Mouse (Mus musculus): ENCODE measurements around the gene Gm45808.
"Not testable (repeated sequence)": the region's sequence is repeated elsewhere in the genome, so short reads cannot be mapped to it uniquely, and the experiment has no call there.

Gm45808 gene

DNA sequence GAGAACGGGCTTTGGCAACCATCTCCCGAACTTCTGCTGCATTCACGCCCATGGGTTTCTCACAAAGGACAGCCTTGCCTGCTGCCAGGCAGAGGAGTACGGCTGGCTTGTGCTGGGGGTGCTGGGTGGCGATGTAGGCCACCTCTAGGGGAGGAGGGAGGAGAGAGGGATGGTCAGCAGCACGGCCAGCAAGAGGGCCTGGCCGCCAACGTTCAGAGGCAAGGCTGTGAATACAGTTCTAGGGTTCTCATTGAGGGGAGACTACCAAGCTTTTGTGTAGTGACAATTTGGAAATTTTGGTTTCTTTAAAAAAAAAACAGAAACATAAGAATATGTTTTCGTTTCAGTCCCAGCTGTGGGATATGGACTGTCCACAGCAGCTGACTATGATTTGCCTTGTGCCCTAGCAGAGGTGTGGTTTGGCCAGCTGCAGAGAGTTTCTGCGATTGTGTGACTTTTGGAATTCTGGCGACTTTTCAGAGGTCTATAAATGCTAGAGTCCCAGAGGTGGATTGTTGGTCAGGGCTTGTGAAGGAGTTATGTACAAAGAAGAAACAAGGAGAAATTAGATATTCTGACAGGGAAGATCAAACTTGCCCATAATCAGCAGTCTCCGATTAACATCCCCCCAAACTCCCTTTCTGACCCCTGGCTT is at the start of gene Gm45808:
Gm45808 (minus strand) TSS at position 51 of the 655 bp plus-strand sequence.
- ATAC-seq (ENCODE audit: low TSS enrichment) = no peak; the same call in 1 of the 2 replicates

DNA sequence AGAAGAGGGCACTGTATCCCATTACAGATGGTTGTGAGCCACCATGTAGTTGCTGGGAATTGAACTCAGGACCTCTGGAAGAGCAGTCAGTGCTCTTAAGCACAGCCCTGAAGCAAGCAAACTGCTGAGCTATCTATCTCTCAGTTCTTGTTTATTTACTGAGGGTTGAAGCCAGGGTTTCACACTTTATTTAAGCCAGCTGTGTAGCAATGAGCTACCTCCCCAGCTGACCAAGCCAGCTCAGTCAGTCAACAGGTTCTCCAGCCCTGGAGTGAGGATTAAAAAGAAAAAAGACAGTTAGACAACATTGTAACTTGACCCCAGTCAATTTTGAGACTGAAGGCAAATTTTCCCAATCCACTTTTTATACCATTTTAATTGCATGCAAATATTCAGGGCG is 49.1 kb upstream of the Gm45808 start:
- no peak for ATAC-seq (ENCODE audit: low TSS enrichment)

DNA sequence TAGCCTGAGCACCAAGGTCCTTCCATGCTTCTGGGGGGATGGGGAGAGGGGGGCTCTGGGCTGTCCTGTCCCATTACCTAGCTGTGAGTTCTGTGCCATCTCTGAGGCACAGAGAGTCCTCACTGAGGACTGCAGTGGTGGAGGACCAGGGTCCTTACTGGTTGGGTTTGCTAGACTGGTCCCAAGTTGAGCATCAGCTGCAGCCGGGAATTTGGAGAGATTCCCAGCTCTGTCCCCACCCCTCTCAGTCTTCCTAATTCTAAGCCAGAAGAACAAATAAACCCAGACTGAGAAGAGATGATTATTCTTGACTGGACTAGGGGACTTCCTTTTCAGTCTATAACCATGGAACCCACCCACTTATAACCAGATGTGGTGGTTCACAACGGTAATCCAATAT is 44.0 kb upstream of the Gm45808 start:
- ATAC-seq (ENCODE audit: low TSS enrichment) = no peak

DNA sequence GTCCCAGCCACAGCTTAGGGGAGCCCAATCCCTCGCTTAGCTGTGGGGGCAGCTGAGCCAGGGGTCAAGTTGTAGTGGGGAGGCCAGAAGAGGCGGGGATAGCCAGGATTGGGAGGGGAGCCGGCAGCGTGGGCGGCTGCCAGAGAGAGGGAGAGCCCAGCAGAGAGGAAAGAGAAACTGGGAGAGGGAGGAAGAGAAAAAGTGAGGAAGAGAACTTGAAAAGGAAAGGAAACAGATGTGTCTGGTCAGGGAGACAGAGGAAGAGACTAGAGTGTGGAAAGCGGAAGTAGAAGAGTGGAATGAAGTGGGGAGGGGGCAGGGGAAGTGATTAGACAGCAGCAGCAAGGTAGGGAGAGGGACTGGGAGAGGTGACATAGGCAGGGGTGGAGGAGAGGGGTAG is 42.9 kb upstream of the Gm45808 start:
- no peak for ATAC-seq (ENCODE audit: low TSS enrichment)

DNA sequence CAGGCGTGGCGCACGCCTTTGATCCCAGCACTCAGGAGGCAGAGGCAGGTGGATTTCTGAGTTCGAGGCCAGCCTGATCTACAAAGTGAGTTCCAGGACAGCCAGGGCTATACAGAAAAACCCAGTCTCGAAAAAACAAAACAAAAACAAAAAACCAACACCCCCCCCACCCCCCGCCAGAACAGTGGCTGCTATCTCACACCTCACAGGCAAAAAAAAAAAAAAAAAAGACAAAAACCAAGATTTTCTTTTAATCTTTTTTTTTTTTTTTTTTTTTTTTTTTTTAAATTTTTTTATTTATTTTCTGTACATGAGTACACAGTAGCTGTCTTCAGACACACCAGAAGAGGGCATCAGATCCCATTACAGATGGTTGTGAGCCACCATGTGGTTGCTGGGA is 40.6 kb upstream of the Gm45808 start:
- not testable (repeated sequence) for ATAC-seq (ENCODE audit: low TSS enrichment)

DNA sequence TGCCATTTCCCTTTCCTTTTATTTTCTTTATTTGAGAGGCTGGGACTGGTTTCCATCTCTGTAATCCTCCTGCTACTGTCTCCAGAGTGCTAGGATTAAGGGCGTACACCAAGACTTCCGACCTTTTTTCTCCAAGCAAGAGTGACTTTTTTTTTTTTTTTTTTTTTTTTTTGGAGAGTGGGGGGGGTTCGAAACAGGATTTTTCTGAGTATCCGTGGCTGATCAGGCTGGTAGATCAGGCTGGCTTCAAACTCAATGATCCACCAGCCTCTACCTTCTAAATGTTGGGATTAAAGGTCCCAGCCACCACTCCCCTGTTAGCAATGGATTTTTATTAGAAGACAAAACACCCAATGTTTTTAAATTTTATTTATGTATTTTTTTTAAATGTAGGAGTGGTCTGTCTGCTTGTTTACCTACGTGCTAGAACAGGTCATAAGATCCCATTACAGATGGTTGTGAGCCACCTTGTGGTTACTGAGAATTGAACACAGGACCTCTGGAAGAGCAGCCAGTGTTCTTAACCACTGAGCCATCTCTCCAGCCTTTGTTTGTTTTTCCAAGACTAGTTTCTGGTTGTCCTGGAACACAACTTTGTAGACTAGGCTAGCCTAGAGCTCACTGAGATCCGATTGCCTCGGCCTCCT is 40.0 kb upstream of the Gm45808 start:
- ATAC-seq (ENCODE audit: low TSS enrichment) = no peak

DNA sequence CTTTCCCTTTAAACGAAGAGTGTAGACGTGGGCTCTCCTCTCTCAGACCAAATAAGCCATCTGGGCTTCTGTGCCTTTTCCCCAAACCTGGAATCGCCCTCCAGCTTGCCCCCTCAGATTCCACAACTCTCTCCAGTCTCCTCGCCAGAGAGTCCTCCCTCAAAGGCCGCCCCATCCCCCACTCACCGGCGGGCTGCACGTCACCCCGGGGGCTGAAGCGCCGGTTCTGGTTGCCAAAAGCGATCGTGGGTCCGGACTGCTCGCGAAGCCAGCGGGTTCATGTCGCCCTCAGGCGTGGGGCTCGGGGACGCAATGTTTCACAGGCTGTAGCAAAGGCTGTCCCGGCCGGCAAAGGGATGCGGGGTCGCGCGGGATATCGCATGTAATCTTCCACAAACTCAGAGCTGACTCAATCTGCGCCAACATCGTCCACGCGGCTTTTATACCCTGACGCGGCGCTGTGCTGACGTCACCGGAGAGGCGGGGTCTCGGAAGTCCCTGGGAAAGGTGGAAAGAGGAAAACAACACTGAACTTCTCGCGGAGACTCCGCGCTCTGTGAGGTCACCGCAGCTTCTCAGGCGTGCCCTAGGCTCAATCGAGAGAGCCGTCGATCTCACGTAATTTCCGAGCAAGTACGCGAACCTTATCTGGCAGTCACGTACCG is 39.3 kb upstream of the Gm45808 start, which contains the start of the genes Ppp1r15a and Plekha4:
Ppp1r15a (minus strand) TSS at position 460 of the 665 bp plus-strand sequence.
Plekha4 (plus strand) TSS at position 522 of the 665 bp plus-strand sequence.
- ATAC-seq (ENCODE audit: low TSS enrichment) = peak; percentile 71

DNA sequence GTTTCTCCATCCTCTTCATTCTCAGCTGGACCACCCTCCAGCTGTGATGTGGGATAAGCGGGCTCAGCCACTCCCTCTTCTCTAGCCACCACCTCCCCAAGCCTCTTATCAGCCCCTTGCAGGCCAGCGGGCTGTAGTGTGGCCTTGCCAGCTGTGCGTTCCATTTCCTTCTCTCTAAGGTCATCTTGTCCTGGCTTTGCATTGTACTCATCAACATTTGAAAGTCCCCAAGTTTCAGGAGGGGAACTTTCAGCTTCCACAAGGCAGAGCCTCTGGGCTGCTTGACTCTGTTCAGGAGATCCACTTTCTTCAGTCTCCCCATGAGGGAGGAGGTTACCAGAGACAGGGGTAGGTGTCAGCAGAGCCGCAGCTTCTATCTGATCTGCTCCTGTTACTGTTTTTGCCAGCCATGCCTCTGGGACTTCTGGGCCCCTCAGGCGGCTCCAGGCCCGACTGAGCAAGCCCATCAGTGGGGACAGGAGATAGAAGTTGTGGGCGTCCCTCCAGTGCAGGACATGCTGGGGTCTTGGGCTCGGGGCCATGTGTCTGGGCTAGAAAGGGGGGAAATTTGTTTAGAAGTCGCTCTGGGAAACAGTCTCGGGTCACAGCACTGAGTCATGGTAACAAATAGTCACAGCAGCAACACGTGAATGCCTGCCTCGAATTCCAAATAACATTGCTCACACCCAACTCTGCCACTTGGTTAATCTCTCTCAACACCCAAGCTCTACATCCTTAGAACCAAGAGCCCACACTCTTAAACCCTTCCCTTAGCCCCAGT is 38.4 kb upstream of the Gm45808 start:
- ATAC-seq (ENCODE audit: low TSS enrichment) = no peak

DNA sequence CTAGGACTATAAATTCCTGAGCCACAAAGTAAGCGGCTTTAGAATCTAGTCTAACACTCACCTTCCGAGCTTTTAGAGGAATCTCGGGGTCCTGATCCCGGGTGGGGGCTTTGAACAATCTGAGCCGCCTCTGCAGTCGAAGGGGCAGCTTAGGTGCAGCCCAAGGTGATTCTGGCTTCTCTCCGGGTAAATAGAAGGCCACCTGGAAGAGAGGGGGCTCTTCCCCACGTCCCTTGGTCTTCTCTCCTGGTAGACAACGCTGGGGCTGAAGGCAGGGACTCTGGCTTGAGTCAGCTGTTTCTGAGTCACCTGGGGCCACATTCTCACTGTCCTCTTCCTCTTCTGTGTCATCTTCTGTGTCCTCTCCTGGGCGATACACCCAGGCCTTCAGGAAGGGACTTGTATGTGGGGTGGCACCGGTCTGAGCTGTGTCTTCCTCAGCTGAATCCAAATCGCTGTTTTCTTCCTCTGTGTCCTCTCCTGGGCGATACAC is 37.1 kb upstream of the Gm45808 start:
- no peak for ATAC-seq (ENCODE audit: low TSS enrichment)

DNA sequence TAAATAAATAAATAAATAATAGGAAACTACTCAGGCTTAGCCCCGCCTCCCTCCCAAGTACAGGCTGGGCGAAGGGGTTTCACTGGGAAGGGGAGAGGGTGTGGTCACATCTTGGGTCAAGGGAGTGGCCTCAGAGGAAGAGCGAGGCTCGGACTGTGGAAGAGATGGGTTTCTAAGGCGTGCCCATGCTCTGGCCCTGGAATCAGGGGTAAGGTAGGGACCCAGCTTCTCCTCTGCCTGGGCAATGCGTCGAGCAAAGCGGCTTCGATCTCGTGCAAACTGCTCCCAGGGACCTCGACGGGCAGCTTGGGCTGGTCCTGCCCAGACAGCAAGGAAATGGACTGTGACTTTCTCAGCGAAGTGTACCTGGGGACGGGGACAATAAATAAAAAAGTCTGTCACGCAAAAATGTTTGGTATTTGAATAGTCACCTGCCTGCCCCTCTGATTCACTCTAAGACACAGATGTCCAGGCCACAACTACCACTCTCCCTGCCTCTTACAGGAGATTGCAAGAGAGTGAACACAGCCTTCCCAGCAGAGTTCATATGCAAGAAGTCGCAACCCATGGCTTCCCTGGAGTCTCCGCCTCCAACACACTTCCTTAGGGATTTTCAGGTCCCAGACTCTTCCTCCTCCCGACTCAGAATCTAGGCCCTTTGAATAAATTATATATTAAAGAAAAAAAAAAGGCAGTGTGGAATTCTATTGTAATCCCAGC is 36.5 kb upstream of the Gm45808 start:
- no peak for ATAC-seq (ENCODE audit: low TSS enrichment)

DNA sequence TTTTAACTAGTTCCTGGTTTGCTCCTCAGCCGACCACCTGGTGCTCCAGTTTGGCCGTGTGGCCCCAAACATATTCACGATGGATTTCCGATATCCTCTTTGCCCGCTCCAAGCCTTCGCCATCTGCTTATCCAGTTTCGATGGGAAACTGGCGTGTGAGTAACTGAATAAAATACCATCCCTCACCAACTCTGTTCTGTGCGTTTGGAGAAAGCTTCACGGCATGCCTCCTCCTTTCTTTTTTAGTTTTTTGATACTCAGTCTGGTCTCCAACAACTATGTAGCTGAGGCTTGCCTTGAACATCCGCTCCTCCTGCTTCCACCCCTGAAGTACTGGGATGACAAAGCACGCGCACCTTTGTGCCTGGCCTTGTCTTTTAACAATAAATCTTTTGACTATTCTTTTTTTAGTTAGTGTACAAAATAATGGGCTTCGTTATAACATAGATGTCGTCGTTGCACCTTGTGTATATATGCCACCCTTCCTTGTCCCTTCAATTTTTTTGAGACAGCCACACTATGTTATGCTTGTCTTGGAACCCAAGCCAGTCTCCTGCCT is 35.7 kb upstream of the Gm45808 start:
- no peak for ATAC-seq (ENCODE audit: low TSS enrichment)

DNA sequence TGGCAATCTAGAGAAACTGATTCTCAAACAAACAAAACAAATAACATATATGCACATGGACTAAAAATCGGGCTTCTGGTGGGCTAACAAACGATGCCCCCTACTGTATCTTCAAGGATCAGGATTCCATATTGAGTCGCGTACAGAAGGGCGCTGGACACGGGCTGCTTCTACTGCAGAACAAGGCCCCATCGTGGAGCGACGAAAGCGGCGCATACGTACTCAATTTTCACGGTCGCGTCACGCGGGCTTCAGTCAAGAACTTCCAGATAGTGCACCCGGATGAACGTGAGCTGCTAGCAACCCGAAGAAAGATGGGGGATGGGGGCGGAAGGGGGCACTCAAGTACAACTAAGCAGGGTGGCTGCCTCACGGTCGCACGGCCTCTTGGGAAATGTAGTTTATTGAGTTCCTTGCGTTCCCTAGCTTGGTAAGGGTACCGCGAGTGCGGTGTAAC is 35.1 kb upstream of the Gm45808 start:
- peak; percentile 74 for ATAC-seq (ENCODE audit: low TSS enrichment)

DNA sequence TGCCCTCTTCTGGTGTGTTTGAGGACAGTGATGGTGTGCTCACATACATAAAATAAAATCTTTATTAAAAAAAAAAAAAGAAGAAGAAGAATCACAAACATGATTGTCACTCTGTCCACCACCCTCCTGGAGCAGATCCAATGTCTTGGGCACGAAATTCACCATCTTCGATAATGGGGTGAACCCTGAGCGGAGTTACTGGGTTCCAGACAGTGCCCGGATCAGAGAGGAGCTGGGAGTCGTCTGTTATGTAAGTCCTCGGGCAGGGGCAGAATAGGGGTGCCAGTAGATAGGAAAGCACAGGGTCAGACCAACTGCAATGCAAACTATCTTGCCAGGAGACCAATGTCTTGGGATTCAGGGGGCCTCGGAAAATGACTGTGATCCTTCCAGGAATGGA is 34.0 kb upstream of the Gm45808 start:
- no peak for ATAC-seq (ENCODE audit: low TSS enrichment)

DNA sequence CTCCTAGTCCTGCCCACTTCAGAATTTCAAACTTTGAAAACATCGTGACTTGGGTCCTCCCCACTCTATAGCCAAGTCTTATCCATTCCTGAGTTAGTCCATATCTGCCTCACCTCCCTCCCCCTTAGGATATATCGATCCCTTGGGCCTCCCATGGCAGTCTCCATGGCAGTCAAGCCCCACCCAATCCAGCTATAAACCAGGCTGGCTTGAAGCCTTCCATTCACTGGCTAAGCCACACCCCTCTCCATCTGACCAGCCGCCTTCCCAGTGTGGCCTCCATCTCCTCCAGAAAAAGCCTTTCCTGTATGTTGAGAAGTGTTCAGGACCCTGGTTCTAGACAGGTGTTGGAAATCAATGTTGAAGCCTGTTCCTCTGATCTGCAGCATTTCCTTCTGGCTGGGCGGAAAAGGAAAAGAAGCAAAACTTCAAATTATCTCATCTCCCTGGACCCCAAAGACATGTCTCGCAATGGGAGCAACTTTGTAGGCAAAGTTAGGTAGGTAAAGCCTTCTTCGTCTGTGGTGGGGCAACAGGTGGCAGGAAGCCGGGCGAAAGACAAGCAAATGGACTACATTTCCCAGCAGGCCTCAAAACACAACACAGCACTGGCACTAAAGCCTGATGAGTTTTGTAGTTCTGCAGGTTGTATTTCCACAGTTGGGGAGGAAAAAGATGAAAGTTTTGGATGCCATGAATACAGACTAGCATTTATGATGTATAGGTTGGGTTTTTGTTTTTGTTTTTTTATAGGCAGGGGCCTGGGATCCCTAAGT is 32.9 kb upstream of the Gm45808 start:
- no peak for ATAC-seq (ENCODE audit: low TSS enrichment)

DNA sequence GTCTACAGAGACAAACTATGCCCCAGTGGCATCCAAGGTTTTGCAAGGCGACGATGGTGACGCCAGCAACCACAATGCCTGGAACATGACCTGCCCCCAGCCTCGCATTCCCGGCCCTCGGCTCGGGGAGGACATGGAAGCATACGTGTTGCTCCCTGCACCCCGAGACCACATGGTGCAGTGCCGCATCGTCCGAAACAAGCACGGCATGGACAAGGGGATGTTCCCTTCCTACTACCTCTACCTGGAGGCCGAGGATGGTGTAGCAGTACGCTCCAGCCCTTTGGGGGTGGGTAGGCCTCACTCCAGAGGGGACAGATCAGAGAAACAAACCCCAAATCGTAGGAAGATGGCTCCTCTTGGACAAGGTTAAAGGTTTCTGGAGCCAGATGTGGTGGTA is 32.0 kb upstream of the Gm45808 start:
- ATAC-seq (ENCODE audit: low TSS enrichment) = no peak

DNA sequence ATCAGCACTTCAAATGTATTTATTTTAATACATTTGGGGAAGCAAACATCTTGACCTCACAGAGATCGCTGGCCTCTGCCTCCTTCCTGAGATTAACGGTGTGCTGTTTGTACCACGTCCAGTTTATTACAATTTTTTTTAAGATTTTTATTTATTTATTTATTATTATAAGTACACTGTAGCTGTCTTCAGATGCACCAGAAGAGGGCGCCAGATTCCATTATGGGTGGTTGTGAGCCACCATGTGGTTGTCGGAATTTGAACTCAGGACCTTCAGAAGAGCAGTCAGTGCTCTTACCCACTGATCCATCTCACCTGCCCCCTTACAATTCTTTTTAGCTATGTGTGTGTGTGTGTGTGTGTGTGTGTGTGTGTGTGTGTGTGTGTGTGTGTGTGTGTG is 30.2 kb upstream of the Gm45808 start:
- not testable (repeated sequence) for ATAC-seq (ENCODE audit: low TSS enrichment)

DNA sequence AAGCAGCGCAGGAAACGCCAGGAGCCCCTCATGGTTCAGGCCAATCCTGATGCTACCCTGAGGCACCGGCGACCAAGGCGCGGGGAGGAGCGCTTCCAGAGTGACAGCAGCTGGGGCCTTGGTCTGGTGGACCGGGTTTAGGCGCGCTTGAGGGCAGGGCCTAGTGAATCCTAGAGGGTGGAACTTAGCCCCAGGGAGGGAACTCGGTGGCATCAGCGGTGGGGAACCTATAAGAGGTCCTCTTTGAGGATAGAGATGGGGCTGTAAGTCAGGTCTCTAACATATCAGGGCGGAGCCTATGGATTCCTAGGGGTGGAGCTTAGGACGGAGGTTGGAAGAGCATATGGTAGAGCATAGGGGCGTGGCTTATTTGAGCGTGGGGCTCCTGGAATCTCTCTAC is 28.8 kb upstream of the Gm45808 start:
- no peak for ATAC-seq (ENCODE audit: low TSS enrichment)

DNA sequence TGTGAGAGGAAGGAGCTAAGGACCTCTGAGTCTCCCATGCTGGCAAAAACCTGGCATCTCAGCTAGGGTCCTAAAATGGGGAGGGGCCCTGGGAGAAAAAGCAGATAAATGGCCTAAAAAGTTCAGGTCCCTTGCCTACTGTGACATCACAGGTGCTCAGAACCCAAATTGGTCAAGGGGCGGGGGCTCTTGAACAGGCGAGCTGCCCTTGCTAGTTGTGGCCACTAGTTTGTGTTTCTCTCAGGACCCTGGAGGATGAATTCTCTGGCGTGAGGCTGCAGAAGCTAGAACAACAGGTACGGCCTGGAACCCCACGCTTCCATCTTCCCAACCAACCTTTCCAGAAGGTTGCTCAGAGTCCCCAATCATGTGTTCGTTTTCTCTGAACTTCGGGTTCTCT is 27.8 kb upstream of the Gm45808 start:
- ATAC-seq (ENCODE audit: low TSS enrichment) = no peak

DNA sequence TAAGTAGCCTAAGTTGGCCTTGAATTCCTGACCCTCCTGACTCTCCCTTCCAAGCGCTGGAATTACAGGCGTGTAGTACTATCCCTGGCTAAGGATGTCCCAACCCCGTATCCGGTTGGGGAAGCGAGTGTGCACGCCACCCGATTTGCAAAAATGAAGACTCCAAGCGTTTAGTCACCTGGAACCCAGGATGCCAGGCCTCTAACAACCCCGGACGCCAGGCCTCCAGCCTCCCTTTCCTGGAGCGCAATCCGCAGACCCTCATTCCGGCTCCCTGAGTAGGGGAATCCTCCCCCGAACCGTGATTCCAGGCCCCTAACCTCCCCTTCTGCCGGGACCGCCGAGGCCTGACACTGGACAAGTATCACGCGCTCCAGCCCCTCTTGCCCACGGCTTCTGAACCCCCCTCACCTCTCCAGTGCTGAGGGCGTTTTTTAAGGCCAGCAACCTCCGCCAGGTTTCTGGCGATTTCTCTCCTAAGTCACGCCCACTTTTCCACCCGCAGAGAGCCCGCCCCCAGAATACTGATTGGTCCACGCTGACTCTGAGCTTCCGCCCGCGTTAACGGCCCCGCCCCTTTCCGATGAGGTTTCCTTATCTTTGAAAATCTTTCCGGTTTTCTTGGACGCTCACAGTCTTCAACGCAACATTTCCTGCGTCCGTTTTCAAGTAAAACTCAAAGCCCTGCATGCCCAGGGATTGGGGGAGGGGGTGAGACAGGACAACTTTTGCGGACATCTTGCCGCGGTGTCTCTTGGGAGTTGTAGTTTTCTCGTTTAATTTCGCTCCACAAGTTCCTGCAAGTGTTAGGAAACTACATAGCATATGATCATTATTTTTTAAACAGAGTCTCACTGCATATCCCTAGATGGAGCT is 23.5 kb upstream of the Gm45808 start, which contains the start of gene Nucb1:
Nucb1 (minus strand) TSS at position 495 of the 876 bp plus-strand sequence.
- ATAC-seq (ENCODE audit: low TSS enrichment) = peak; percentile 85

Measured in frontal cortex, adult (tissue).